Mouse (Mus musculus) pancreas, adult 10 weeks (tissue): ENCODE data around the gene Ccnd2. TPM values are rescaled to one million over a fixed set of nuclear protein-coding genes. Genes with fewer than 3 reads are reported as not detected.

ENCODE experiments used
- polyA plus RNA-seq: library from polyadenylated mRNA; stranded (reverse); fragments of 350-450 nt; fragmentation: Illumina TruSeq; extraction: RNeasy Lipid Tissue Mini Kit (QIAGEN cat#74804); gene quantifications from one replicate; pipeline ENCODE4 v1.2.3, GENCODE M21; 2015; ENCODE audit warnings: low read depth, low replicate concordance; ENCODE audit not compliant: insufficient read depth

Gene Ccnd2
- polyA plus RNA-seq, result 20.9 TPM

GRCm38 (mm10) chr6:127152106-127152951, at the start of gene Ccnd2:
TSS of gene Ccnd2 (minus strand) at chr6:127152193.

GRCm38 (mm10) chr6:127109402-127109930, 42.5 kb downstream of the Ccnd2 start, which contains the start of gene Tigar:
TSS of gene Tigar (minus strand) at chr6:127109557.

Other genes with a start within 250 kb of the Ccnd2 start
- gene Dyrk4, start 230.4 kb downstream of the Ccnd2 start, polyA plus RNA-seq, result not detected
- 0.68 TPM for gene Rad51ap1, start 212.6 kb downstream of the Ccnd2 start, polyA plus RNA-seq
- gene D6Wsu163e, start 212.2 kb downstream of the Ccnd2 start, polyA plus RNA-seq, result 5.7 TPM
- not detected for gene Fgf6, start 136.6 kb downstream of the Ccnd2 start, polyA plus RNA-seq
- gene Fgf23, start 79.3 kb downstream of the Ccnd2 start, polyA plus RNA-seq, result not detected
- gene Tigar, start 42.6 kb downstream of the Ccnd2 start, polyA plus RNA-seq, result 1.9 TPM